Mouse (Mus musculus) small intestine, adult 2 months (tissue): ENCODE measurements at regions not wholly inside any gene's neighbourhood (a gene's known extent, or its start where the extent isn't known, plus 50 kb on each side); places are given as distances from the start of the nearest gene placed in this dataset.

ENCODE experiments used
- CTCF ChIP-seq: fragments of 200-500 bp; IDR thresholded peaks from 2 replicates; pipeline ENCODE4 v1.5.1; 2012; ENCODE audit warnings: low read depth, mild to moderate bottlenecking, control low read depth, inconsistent platforms, low read length, moderate library complexity, mixed read lengths; ENCODE audit not compliant: insufficient replicate concordance, insufficient read length; ENCODE audit errors: extremely low read depth
- POLR2A ChIP-seq: fragments of 200-500 bp; IDR thresholded peaks from 2 replicates; pipeline ENCODE4 v1.6.1; 2012; ENCODE audit warnings: low read depth, mild to moderate bottlenecking, control low read depth, inconsistent platforms, low read length, moderate library complexity

DNA sequence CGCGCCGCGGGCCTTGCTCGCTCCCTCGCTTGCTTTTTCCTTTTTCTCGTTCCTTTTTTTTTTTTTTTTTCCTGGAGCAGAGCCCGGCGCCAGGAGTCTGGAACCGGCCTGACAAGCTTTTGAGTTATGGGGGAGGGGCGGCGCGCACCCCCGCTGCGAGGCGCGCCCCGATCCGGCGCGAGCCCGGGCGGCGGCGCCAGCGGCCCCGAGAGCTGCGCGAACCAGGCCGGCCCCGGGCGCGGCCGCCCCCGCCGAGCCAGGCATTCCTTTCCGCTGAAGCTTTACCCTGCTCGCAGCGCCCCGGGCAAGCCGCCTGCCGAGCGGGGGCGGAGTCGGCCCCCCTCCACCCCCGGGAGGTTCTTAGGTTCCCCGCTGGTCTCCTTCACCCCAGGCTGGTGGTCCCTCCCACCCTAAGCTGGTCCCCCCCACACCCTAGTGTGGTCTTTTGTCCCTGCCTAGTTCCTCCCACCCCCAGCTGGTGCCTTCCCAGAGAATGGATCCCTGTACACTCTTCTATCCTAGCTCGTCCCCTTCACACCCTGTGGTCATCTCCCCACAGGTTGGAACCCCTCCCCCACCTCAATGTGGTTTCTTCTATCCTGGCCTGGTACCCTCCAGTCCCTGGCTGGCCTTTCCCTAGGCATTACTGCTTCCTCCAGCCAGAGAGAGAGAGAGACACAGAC, 95.3 kb downstream of the 1700001O22Rik start:
- TF ChIP-seq CTCF: no peak
- no peak for TF ChIP-seq POLR2A
